Mouse (Mus musculus) limb, embryonic 10.5 days (tissue): ENCODE measurements around the gene Rflna. TPM values are rescaled to one million over a fixed set of nuclear protein-coding genes. Genes with fewer than 3 reads are reported as not detected.

Experiments
- DNase-seq: peaks from one replicate; pipeline ENCODE4 v3.0.0-alpha.2; 2017; ENCODE audit warnings: low spot score
- H3K27ac ChIP-seq: fragments of 300-500 bp; sonication (generic); 2 replicates; pipeline ENCODE4 v1.5.1; 2016; ENCODE audit warnings: mild to moderate bottlenecking
- H3K27me3 ChIP-seq: fragments of 300-500 bp; sonication (generic); 2 replicates; pipeline ENCODE4 v1.6.1; 2016; ENCODE audit warnings: low read depth, mild to moderate bottlenecking; ENCODE audit not compliant: poor library complexity, severe bottlenecking
- H3K36me3 ChIP-seq: fragments of 300-500 bp; sonication (generic); 2 replicates; pipeline ENCODE4 v1.6.1; 2016; ENCODE audit warnings: mild to moderate bottlenecking, moderate library complexity
- H3K4me1 ChIP-seq: fragments of 300-500 bp; sonication (generic); 2 replicates; pipeline ENCODE4 v1.6.1; 2016
- H3K4me3 ChIP-seq: fragments of 300-500 bp; sonication (generic); 2 replicates; pipeline ENCODE4 v1.5.1; 2016; ENCODE audit warnings: mild to moderate bottlenecking, moderate library complexity
- H3K9me3 ChIP-seq: fragments of 300-500 bp; sonication (generic); replicated peaks from 2 replicates; pipeline ENCODE4 v1.6.1; 2016; ENCODE audit warnings: mild to moderate bottlenecking
- WGBS: fragments of 180-500 bp; shearing (Covaris S2); methylation state at CpG from one replicate; pipeline ENCODE4 v1.1.7; 2016; 5-methylcytosine and 5-hydroxymethylcytosine counted together
- polyA plus RNA-seq: library from polyadenylated mRNA; unstranded; fragments of >200 nt; fragmentation: Nextera tagmentation; extraction: Ambion mirVana; gene quantifications from 2 replicates; pipeline ENCODE4 v1.2.1, GENCODE M21; 2016

Rflna gene
- polyA plus RNA-seq, 1 experiment from 2014 or later, result 4.5 TPM

DNA sequence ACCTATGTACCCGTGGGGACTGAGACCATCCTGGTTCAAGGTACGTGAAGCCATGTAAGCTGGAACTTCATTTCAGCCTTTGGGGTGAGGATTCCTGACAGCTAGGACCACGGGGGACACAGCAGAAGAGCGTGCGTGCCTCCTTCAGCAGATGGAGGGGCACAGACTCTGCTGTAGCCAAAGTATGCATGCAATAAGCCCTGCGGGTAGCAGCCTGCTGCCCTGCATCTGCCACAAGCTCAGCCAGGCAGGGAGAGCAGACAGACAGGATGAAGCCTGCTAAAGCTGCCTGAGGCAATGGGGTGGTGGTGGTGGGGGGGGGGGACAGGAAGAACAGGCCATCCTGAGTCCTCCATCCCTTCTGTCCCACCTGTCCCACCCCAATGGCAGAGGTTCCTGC, 40.4 kb downstream of the Rflna start:
- Histone ChIP-seq H3K4me3 (no peak overlapping the region), H3K4me1 (peaks cover 3% of the 10 kb centered on the region; the same call in 1 of the 2 replicates), H3K36me3 (peaks cover 99% of the 10 kb centered on the region), H3K9me3 (no peaks in the 10 kb centered on the region), H3K27ac (no peak overlapping the region), H3K27me3 (no peaks in the 10 kb centered on the region)
- DNase-seq, result no peak
- WGBS, result 89% methylated on average over 6 of the region's 6 CpGs

DNA sequence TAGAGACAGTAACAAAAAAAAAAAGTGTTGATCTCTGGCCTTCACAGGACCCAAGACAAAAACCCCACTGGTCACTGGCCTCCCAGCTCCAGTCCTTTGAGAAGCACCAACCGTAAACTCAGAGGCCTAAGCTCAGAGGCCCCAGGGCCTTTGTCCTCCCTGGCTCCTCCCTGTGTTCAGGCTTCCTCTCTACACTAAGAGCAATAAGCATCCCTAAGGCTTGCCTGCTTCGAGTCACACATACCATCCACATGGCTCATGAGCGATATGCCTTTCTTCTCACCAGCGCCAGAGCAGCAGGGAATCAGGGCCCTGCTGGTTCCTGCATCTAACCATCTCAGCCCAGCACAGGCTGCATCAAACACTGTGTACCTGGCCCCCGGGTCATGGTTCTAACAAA, 42.2 kb downstream of the Rflna start:
- Histone ChIP-seq H3K36me3 (peaks cover 99% of the 10 kb centered on the region), H3K4me3 (no peak overlapping the region), H3K27ac (peak overlapping the region; percentile 19; the same call in 1 of the 2 replicates), H3K4me1 (peaks cover 3% of the 10 kb centered on the region; the same call in 1 of the 2 replicates), H3K9me3 (no peaks in the 10 kb centered on the region), H3K27me3 (no peaks in the 10 kb centered on the region)
- DNase-seq, result no peak
- 80% methylated on average over 5 of the region's 5 CpGs for WGBS

DNA sequence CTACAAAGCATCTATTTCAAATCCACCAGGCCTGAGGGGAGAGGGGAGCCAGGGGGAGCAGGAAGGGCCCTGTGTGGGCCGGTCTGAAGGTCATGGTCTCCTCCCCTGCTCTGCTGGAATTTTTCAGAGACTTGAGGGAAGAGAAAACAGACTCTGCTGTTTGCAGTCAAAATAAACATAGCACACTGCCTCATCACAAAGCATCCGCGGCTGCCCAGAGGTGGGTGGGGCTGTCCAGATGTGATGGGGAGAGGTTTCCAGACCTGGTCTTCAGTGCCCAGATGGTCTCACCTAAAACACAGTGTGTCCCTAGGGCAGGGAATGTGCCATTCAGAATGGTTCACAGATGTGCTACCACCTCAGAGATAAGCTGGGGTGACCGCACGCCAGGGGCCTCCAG, 43.4 kb downstream of the Rflna start:
- DNase-seq, result no peak

DNA sequence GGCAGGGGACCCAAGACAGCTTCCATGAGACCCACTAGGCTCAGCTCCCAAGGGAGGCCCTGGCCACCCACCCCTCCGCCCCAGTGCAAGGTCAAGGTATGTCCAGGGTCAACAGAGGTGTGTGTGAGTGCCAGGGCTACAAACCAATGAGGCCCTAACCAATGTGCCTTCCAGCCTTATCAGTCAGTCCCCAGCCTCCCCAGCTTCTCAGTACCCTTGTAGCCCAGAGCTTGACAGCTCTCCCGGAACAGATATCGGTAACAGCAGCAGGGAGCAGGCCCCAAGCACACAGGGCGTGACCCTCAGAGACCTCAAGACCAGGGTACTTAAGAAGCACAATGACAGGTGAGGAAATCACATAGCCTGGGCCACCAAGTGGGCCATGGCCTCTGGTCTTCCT, 46.5 kb downstream of the Rflna start:
- Histone ChIP-seq H3K36me3 (peaks cover 100% of the 10 kb centered on the region), H3K4me3 (no peak overlapping the region), H3K27ac (0 out of 2 replicates have a peak overlapping the region, but pooled peaks have one; percentile 1), H3K4me1 (peaks cover 22% of the 10 kb centered on the region), H3K9me3 (no peaks in the 10 kb centered on the region), H3K27me3 (no peaks in the 10 kb centered on the region)
- 91% methylated on average over 4 of the region's 4 CpGs for WGBS
- no peak for DNase-seq

More for the DNA sequence above, 43.4 kb downstream of the Rflna start:
- H3K9me3 ChIP-seq, result no peaks in the 10 kb centered on the region
- peaks cover 99% of the 10 kb centered on the region for H3K36me3 ChIP-seq
- no peaks in the 10 kb centered on the region for H3K4me1 ChIP-seq
- no peaks in the 10 kb centered on the region for H3K27me3 ChIP-seq
- no peak overlapping the region for H3K27ac ChIP-seq
- no peak overlapping the region for H3K4me3 ChIP-seq
- 81% methylated on average over 5 of the region's 5 CpGs for WGBS

DNA sequence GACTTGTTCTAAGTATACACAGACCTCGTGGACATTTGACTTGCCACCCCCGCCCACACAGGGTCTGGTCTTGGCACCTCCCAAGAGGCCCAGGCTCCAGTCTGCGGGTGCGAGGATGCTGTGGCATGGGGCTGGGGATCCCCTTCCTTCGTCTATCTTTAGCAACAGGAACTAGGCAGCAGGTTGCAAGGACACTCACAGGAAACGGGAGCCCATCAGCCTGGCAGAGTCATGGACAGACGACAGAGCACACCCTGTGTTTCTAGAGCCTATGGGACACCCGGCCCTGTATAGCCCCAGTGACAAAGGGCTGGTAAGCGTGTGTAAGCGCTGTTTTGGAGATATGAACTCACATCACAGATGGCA, 49.2 kb downstream of the Rflna start:
- no peaks in the 10 kb centered on the region for H3K9me3 ChIP-seq
- no peak for DNase-seq
- 79% methylated on average over 10 of the region's 10 CpGs for WGBS
- peaks cover 87% of the 10 kb centered on the region for H3K36me3 ChIP-seq
- no peak overlapping the region for H3K4me3 ChIP-seq
- peaks cover 49% of the 10 kb centered on the region for H3K4me1 ChIP-seq
- H3K27ac ChIP-seq, result peak overlapping the region; percentile 33; the same call in 1 of the 2 replicates
- no peaks in the 10 kb centered on the region for H3K27me3 ChIP-seq

DNA sequence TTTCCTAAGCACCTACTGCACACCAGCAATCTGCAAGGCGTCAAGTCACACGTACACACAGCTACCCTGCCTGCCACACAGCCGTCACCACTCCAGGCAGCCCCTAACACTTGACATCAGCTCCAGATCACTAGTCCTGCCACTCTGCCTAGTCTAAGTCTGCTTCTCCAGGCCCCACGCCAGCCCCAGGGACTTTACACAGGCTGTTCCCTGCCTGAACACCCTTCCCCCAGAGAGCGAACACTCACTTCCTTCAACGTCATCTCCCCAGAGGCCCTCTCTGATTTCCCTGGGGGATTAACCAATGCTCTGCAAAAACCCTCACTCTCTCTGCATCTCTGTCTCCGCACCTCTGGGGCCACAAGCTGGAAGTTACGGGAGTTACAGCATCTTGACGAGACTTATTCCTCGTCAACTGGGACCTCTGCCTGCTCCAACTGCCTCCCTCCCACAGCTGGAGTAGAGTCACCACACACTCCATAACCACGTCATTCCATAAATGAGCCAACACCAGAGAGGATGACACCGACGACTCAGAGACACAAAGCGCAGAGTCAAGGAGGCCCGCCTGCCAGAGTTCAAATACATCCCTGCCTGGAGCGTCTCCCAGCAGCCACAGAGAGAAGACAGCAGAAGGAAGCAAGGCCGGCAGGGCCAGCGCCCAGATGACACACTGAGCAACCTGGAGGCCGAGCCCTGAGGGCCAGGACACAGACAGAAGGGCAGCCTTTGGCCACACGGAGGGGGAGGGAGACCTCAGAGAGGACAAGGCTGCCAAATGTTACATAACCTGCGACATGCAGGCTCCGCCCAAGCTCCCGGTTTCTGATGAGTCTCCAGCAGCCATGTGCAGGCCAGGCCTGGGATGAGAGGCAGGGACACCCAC, 49.8 kb downstream of the Rflna start:
- peak overlapping the region; percentile 33 for H3K27ac ChIP-seq
- H3K27me3 ChIP-seq, result no peaks in the 10 kb centered on the region
- WGBS, result 69% methylated on average over 23 of the region's 23 CpGs
- peaks cover 55% of the 10 kb centered on the region for H3K4me1 ChIP-seq
- no peak overlapping the region for H3K4me3 ChIP-seq
- H3K36me3 ChIP-seq, result peaks cover 81% of the 10 kb centered on the region
- peak; percentile 37 for DNase-seq
- H3K9me3 ChIP-seq, result no peaks in the 10 kb centered on the region

DNA sequence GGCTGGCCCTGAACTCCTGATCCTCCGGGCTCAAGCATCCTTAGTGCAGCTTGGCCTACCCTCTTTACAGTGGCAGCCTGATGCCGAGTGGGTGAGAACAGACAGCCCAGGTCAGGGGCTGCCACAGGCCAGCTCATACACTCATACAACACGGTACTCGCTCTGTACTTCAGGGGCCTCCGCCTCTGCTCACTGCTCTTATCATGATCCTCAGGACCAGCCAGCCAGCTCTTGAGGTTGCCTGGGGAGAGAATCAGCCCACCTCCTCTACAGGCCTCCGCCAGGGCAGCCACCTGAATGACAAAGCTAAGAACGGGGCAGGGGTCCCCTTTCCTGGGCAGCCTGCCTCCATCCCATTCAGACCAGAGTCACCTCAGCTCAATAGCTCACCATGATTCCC, 50.6 kb downstream of the Rflna start:
- Histone ChIP-seq H3K4me1 (peaks cover 63% of the 10 kb centered on the region), H3K27ac (no peak overlapping the region), H3K9me3 (no peaks in the 10 kb centered on the region), H3K4me3 (no peak overlapping the region), H3K36me3 (peaks cover 73% of the 10 kb centered on the region), H3K27me3 (peaks cover 2% of the 10 kb centered on the region; the same call in 1 of the 2 replicates)
- WGBS, result 87% methylated on average over 7 of the region's 7 CpGs
- DNase-seq, result no peak

DNA sequence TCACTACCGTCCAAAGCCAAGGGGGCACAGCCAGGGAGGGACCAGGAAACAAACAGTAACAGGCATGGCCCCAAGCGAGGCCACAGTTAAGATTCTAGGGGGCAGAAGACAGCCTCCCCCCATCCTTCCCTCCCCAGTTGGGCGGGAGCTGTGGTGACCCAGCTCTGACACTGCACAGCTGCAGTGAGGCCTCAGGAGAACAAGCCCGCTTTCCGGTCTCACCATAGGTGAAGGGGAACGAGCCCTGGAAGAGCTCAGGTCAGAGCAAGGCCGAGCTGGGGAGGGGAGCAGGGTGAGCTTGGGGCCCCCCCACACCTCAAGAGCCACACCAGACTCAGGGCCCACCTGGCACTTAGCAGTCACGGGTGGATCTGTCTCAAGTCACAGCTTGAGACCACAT, 52.9 kb downstream of the Rflna start:
- peak overlapping the region; percentile 79 for H3K27ac ChIP-seq
- DNase-seq, result no peak
- peaks cover 4% of the 10 kb centered on the region; the same call in 1 of the 2 replicates for H3K27me3 ChIP-seq
- peak overlapping the region; percentile 14; the same call in 1 of the 2 replicates for H3K4me3 ChIP-seq
- no peaks in the 10 kb centered on the region for H3K9me3 ChIP-seq
- 34% methylated on average over 8 of the region's 8 CpGs for WGBS
- H3K36me3 ChIP-seq, result peaks cover 58% of the 10 kb centered on the region
- peaks cover 86% of the 10 kb centered on the region for H3K4me1 ChIP-seq

DNA sequence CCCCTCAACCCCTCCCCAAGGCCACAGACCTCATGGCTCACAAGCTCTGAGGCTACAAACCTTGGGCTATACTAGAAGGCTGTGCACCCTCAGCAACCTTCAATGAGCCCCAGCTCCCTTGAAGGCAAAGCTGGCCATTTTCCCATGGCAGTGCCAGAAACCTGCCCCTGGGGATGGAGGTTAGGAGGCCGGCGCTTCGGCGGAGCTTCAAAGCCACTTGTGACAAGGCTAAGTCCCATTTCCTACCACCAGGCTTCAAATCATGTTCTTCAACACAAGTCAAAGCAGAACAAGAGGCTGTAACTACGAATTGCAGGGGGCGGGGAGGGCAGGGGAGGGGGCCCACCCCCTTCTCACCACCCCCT, 53.3 kb downstream of the Rflna start:
- H3K36me3 ChIP-seq, result peaks cover 57% of the 10 kb centered on the region
- H3K9me3 ChIP-seq, result no peaks in the 10 kb centered on the region
- H3K4me3 ChIP-seq, result peak overlapping the region; percentile 14; the same call in 1 of the 2 replicates
- peak; percentile 67 for DNase-seq
- WGBS, result 16% methylated on average over 6 of the region's 6 CpGs
- H3K27ac ChIP-seq, result peak overlapping the region; percentile 79
- peaks cover 4% of the 10 kb centered on the region; the same call in 1 of the 2 replicates for H3K27me3 ChIP-seq
- H3K4me1 ChIP-seq, result peaks cover 88% of the 10 kb centered on the region

DNA sequence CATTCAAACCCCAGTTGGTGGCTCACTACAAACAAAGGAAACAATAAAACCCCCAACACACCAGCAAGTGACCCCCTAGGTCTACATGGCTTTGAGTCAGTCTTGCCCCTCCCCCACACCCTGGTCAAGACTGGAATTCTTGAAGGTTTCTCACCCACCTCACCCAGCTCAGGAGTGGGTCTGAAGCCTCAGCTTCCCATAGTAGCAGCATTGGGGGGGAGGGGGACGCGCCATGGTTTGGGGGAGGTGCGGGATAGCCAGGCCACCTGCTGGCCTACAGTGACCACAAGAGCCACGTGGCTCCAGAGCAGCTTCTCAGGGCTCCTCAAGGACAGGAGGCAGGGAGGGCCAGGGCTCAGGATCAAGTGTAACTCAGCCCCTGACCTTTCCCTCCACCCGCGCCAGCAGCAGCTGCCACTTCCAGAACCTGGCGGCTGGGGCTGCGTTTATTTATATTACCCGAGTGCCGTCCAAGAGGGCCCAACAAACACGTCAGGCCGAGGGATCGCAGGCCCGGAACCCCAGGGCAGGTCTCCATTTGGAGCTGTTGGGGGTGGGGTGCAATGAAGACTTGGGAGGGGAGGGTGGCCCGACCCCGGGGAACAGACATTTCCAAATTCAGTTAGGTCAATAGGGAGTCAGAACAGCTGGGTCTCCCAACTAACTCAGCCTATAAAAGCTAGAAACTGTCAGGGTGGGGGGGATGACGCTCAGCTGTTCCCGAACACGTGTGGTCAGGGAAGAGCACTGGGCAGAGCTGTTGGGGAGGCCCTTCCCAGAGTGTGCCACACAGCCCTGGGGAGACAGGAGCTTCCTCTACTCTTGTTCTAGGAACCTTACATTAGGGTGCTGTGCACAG, 53.9 kb downstream of the Rflna start:
- 2% methylated on average over 19 of the region's 19 CpGs for WGBS
- Histone ChIP-seq H3K27me3 (peaks cover 4% of the 10 kb centered on the region; the same call in 1 of the 2 replicates), H3K4me3 (peak overlapping the region; percentile 47), H3K36me3 (peaks cover 57% of the 10 kb centered on the region), H3K4me1 (peaks cover 88% of the 10 kb centered on the region), H3K9me3 (no peaks in the 10 kb centered on the region), H3K27ac (peak overlapping the region; percentile 79)
- DNase-seq, result peak; percentile 68

DNA sequence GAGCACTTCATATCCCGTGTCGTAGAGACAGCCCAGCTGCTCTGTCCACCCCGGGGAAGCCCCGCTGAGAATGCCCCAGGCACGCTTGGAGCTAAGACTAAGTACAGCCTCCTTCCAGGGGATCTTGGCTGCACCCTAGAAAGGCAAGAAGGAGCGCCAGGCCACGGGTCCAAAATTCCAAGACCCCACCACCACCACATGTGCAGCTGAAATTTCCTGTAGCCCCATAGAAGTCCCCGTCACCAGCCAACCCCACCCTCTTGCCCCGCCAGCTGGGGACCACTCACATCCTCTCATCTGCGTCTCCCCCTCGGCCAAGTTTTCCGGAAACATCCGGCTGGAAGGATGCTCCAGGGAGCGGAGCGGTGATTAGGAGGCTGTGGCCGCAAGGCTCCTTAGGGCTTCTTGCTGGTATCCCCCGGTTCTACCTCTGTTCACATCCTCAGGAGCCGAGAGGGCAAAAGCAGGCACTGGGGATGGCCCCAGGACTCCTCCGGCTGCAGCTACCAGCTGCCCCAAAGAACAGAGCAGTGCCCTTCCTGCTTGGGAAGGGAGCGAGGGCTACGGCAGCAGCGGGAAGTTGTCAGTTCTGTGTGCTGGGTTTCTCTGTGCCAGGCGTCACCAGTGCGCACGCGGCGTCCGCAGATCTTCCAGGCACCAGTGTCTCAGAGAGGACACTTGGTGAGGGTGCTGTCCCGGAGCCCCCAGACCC, 54.7 kb downstream of the Rflna start:
- peaks cover 4% of the 10 kb centered on the region; the same call in 1 of the 2 replicates for H3K27me3 ChIP-seq
- peak overlapping the region; percentile 79 for H3K27ac ChIP-seq
- H3K4me3 ChIP-seq, result peak overlapping the region; percentile 47
- H3K36me3 ChIP-seq, result peaks cover 55% of the 10 kb centered on the region
- peaks cover 85% of the 10 kb centered on the region for H3K4me1 ChIP-seq
- 7% methylated on average over 29 of the region's 29 CpGs for WGBS
- DNase-seq, result peak; percentile 61
- H3K9me3 ChIP-seq, result no peaks in the 10 kb centered on the region

DNA sequence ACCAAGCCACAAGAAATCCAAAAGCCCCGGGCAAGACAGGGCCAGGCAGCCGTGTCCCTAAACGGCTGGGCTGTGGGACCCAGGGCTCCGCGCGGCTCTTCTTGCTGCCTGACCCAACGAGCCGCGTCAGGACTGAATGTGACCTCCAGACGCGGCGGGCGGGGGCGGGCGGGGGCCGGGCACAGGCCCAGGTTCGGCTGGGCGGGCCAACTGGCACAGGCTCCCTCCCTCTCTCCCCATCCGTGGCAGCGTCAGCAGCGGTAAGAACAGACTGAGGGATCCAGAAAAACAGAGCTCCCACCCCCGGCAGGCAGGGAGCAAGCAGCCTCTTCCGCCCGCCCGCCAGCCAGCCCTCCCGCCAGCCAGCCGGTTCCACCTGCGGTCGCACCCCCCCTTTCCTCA, 55.2 kb downstream of the Rflna start:
- peaks cover 55% of the 10 kb centered on the region for H3K36me3 ChIP-seq
- peaks cover 85% of the 10 kb centered on the region for H3K4me1 ChIP-seq
- peaks cover 4% of the 10 kb centered on the region; the same call in 1 of the 2 replicates for H3K27me3 ChIP-seq
- H3K27ac ChIP-seq, result peak overlapping the region; percentile 79
- WGBS, result 3% methylated on average over 28 of the region's 29 CpGs
- H3K4me3 ChIP-seq, result peak overlapping the region; percentile 47
- no peaks in the 10 kb centered on the region for H3K9me3 ChIP-seq
- DNase-seq, result peak; percentile 57
